Mouse (Mus musculus): ENCODE measurements around the gene Opcml.

Opcml gene

DNA sequence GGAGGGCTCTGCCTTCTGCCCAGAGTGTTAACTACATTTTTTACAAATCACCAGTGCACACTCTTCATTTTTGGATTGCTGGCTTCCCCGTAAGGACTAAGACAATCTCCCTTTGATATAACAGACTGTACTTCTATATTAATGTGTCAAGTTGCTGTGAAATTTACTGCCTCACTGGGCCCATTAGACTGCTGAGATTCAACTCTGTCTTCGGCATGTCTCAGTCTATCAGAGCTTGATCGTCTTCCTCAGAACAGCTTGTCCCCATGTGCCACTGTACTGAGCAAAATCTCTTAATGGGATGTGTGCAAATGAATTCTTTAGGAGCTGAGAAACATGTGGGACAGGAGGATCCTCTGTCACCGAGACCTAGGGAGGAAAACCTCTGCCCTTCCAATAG lies 970.9 kb downstream of the Opcml start:
- no peak for DNase-seq (ENCODE audit: low spot score)

- DNase-seq (ENCODE audit: low spot score) = no peak
Measured at GRCm38 (mm10) chr9:28764149-28764548, 973.6 kb downstream of the Opcml start.

- DNase-seq (ENCODE audit: low spot score) = no peak
Measured at GRCm38 (mm10) chr9:28776517-28777503, 986.2 kb downstream of the Opcml start.

DNA sequence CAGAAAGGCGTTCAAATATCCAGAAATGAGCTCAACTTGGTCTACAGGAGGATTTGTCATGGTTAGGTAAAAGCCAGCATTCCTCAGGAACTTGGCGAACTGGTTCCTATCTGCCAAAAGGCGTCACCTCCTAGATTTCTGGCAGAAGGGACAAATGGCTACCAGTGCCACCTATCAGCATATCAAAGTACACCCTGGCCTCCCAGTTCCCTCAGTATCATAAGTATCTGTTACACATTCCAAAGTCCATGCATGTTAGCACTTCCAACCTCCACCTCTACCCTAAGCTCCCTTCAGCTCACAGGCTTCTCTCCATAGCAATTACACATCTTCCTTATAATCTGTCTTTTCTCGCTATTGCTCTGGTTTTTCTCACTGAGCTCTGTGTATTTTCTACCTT lies 993.3 kb downstream of the Opcml start:
- DNase-seq (ENCODE audit: low spot score) = no peak

DNA sequence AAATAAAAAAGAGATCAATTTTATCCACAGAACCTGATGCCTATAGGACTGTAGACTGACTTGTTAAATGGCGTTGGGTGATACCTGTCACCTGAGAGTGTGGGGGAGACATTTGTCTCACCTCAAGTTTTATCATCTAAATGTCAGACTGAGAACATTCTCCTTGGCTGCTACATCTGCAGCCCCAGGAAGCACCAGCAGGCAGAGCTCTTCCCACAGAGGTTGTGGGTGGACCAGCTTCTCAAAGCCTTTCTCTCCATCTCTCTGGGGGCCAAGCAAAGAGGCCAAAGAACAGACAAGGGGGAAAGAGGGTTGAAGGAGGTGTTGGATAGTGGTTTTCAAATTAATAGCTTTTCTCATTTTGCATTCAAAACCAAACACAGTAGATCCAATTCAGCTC lies 998.9 kb downstream of the Opcml start:
- no peak for DNase-seq (ENCODE audit: low spot score)

- DNase-seq (ENCODE audit: low spot score) = no peak
Measured at GRCm38 (mm10) chr9:28800100-28800499, 1009.5 kb downstream of the Opcml start.

GRCm38 (mm10) chr9:28806666-28807065 lies 1016.1 kb downstream of the Opcml start:
- no peak for DNase-seq (ENCODE audit: low spot score)

- no peak for DNase-seq (ENCODE audit: low spot score)
Measured at GRCm38 (mm10) chr9:28822060-28822459, 1031.5 kb downstream of the Opcml start.

- no peak for DNase-seq (ENCODE audit: low spot score)
Measured at GRCm38 (mm10) chr9:28822466-28822865, 1031.9 kb downstream of the Opcml start.

- no peak for DNase-seq (ENCODE audit: low spot score)
Measured at GRCm38 (mm10) chr9:28825821-28826220, 1035.2 kb downstream of the Opcml start.

DNA sequence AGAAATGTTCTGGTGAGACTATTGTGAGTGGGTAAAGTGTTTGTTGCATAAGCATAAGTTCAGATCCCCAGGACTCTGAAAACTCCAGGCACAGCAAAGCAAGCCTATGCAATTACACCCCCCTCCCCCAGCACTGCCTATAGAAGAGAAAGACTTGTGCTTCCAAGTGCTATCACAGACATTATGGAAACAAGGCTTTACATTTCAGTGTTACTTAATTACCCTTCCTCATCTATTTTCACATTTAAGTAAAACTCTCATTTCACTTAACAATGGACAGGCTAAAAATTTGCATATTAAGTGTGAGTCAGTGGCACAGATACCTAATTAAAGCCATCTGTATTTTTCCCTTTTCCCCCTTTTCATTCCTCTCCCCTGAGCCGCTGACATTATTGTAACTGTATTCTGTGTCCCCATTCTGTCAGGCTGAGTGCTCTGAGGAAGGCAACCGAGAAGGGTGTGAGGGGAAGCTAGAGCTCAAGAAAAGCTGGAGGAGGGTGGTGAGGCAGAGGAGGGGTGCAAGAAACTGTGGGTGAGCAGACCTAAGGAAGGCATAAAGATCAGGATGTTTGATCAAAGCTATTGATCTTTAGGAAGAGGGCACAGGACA lies 1055.5 kb downstream of the Opcml start:
- DNase-seq (ENCODE audit: low spot score) = no peak

DNA sequence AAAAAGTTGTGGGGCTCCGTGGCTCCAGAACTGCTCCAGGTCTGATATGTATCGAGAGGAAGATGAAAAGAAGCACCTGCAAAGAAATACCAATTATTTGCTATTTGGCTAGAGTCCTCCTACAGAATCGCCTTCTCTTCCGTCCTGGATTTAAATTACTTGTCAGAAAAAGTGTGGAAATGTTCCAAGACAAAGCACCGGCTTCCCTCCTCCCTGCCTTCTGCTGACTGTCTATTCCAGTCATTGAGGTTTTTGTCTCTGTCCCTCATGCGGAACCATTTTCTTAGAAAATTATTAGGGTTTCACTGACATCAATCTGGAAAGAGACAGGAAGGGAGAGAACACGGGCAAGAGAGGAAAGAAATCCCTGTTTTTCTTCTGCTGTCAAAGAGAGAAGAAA lies 1065.3 kb downstream of the Opcml start:
- DNase-seq (ENCODE audit: low spot score) = no peak

DNA sequence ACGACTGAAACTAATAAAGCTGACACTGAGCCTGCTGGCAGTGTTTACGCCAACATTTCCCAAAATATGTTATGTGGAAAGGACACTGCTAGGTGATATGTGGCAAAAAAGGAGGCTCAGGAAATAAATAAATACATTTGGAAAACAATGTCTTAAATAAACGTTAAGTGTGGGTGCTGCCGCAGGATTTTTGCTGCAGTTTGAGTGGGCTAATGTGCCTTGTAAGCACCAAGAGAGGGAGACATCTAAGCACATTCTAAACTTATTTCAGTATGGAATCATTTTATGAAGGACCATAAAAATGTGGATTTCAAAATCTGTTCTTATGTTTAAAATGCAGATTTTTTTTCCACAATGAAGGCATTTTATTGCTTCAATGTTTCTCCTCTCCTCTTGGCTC lies 1071.4 kb downstream of the Opcml start:
- no peak for DNase-seq (ENCODE audit: low spot score)

DNA sequence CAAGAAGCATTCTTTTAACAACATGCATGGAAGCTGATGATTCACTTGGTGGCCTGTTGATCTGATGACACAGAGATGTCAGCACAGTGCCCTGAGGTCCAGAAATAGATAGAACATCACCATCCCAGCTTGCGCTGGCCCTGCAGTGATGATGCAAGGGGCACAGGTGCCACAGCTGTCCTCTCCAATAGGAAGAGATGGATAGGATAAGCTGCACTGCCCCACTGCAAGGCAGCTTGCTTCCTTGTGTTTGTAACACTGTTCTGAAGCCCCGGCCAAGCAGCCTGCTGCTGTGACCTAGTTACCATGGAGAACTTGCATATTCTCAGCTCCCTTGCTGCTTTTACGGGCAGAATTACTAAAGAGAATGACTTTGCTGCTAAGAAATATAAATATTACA lies 1076.7 kb downstream of the Opcml start:
- DNase-seq (ENCODE audit: low spot score) = no peak

GRCm38 (mm10) chr9:28870478-28870877 lies 1079.9 kb downstream of the Opcml start:
- no peak for DNase-seq (ENCODE audit: low spot score)

DNA sequence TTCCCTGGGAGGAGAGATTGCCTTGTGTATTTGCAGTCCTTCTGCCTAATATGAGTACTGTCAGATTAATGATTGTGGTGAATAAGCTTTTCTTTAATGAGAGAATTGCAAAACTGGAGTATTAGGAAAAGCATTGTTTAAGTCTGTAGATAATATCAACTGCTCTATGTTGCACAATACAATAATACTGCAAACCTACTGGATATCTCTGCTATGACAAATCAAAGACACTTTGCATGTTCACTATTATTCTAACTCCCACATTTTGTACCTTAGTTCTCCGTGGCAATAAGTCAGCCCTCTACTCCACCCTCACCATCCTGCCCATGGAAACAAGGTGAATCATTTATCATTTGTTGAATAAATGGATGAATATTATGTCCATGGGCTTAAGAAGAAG lies 1092.0 kb downstream of the Opcml start:
- no peak for DNase-seq (ENCODE audit: low spot score)

- no peak for DNase-seq (ENCODE audit: low spot score)
Measured at GRCm38 (mm10) chr9:28891611-28892010, 1101.0 kb downstream of the Opcml start.

GRCm38 (mm10) chr9:28903291-28903690 lies 1112.7 kb downstream of the Opcml start:
- no peak for DNase-seq (ENCODE audit: low spot score)

GRCm38 (mm10) chr9:28909738-28910137 lies 1119.2 kb downstream of the Opcml start:
- DNase-seq (ENCODE audit: low spot score) = no peak

GRCm38 (mm10) chr9:28911571-28912185 lies 1121.1 kb downstream of the Opcml start:
- DNase-seq (ENCODE audit: low spot score) = no peak

DNA sequence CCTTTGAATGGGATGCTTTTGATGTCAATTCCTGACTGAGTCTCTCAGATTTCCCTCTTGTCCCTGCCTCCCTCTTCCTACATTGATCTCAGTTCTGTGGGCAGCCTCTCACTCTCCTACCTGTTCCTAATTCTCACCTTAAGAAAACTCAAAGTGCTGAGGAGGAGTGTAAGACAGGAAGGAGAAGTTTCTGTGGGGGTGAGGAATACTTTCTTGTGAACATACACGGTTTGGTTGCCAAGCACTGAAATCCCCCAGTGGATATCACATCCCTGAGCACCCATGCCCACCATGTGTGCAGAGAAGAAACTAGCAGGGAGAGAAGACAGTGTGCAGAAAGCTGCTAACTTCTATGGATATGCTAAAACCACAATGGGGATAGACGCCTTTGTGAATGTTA lies 1141.5 kb downstream of the Opcml start:
- DNase-seq (ENCODE audit: low spot score) = no peak

DNA sequence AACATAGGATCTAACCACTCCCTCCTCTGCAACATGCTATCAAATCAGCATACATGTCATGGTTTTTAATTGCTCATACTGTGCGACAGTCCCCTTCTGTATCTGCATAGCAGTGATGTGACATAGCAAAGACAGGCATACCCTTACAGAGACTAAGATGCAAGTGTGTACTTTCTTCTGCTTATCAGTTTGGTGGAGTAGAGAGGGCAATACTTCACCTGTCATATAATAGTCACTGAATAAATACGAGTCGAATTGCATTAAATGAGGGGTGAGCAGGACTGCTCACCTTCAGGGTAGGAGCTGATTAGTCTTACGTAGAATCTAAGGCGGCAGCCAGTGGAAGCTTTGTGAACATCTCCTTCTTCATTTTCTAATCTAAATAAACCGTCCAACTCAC lies 1146.6 kb downstream of the Opcml start:
- DNase-seq (ENCODE audit: low spot score) = no peak

DNA sequence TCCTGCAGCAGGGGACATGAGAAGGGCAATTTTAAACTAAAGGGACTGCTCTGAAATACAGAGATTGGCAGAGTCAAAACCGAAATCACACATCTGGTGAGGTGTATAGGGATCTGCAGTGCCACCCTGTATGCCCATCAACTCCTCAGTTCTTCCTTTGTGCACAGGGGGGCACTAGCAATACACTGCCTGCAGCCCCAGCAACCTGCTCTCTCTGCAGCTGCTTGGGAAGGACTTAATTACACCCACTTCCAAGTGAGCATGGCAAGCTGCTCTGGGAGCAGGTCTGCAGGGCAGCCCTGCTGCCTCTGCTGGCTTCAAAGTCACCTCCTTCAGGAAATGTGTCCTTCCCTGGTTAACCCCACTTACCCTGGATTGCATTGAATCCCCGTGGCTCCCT lies 1147.4 kb downstream of the Opcml start:
- no peak for DNase-seq (ENCODE audit: low spot score)

Measured in urinary bladder, postnatal 14 days (tissue).